Mouse (Mus musculus) G1E (cell line): ENCODE data around the gene Npw. TPM values are rescaled to one million over a fixed set of nuclear protein-coding genes. Genes with fewer than 3 reads are reported as not detected.

Source experiments
- ATAC-seq: 2 replicates; pipeline ENCODE4 v1.8.0; 2016; ENCODE audit warnings: mild to moderate bottlenecking; ENCODE audit not compliant: insufficient number of reproducible peaks, poor library complexity, low FRiP score, severe bottlenecking; ENCODE audit errors: extremely low read depth
- DNase-seq: peaks from one replicate; pipeline ENCODE4 v3.0.0; 2012; ENCODE audit warnings: low spot score
- H3K27me3 ChIP-seq: 2 replicates; pipeline ENCODE4 v1.6.1; 2012; ENCODE audit warnings: mild to moderate bottlenecking, low read length, inconsistent platforms; ENCODE audit not compliant: insufficient read depth
- H3K36me3 ChIP-seq: replicated peaks from 2 replicates; pipeline ENCODE3; 2012; ENCODE audit warnings: mild to moderate bottlenecking, inconsistent platforms
- H3K4me1 ChIP-seq: 2 replicates; pipeline ENCODE4 v1.6.1; 2012; ENCODE audit warnings: low read depth, low read length, inconsistent platforms, mixed read lengths; ENCODE audit not compliant: insufficient read depth
- H3K4me3 ChIP-seq: 2 replicates; pipeline ENCODE4 v1.5.1; 2012; ENCODE audit warnings: low read depth, mild to moderate bottlenecking, inconsistent platforms, low read length, moderate library complexity, mixed read lengths
- H3K9me3 ChIP-seq: replicated peaks from 2 replicates; pipeline ENCODE4 v1.6.1; 2012; ENCODE audit warnings: inconsistent platforms
- CTCF ChIP-seq: IDR thresholded peaks from 2 replicates; pipeline ENCODE4 v1.5.1; 2012; ENCODE audit warnings: low read depth, low read length, inconsistent platforms, mixed read lengths
- GATA1 ChIP-seq: IDR thresholded peaks from 2 replicates; pipeline ENCODE4 v1.6.1; 2012; ENCODE audit warnings: borderline replicate concordance, low read length, inconsistent platforms, mixed read lengths
- GATA2 ChIP-seq: IDR thresholded peaks from 2 replicates; pipeline ENCODE4 v1.6.1; 2012; ENCODE audit warnings: low read depth, low read length, inconsistent platforms, borderline replicate concordance
- POLR2AphosphoS5 ChIP-seq: IDR thresholded peaks from 2 replicates; pipeline ENCODE4 v1.6.1; 2012; ENCODE audit warnings: low read depth, low read length, inconsistent platforms; ENCODE audit not compliant: insufficient replicate concordance
- TAL1 ChIP-seq: conservative IDR thresholded peaks from 2 replicates; pipeline ENCODE4 v1.6.1; 2012; ENCODE audit warnings: low read depth, low read length, inconsistent platforms, mixed read lengths
- polyA plus RNA-seq: library from polyadenylated mRNA; stranded (reverse); fragments of >175 nt; gene quantifications from 2 replicates; pipeline ENCODE4 v1.2.3, GENCODE M21; 2012
- total RNA-seq, 2 experiments: library from RNA; stranded (forward) in 1 of 2; stranded (reverse) in 1 of 2; fragments of 200-1000 nt in 1 of 2; fragments of >200 nt in 1 of 2; fragmentation: Nextera tagmentation in 1 of 2; gene quantifications; 2 replicates each; pipeline ENCODE4 v1.2.3; 2014 to 2017

The Npw gene
- total and polyA plus RNA-seq, 3 experiments: not detected

GRCm38 (mm10) chr17:24642791-24643343, 15.4 kb downstream of the Npw start:
- DNase-seq (no peak), ATAC-seq (no peak)
- Histone ChIP-seq H3K4me3 (no peak overlapping the region), H3K4me1 (0 out of 2 replicates have a peak, but pooled peaks cover 3% of the 10 kb centered on the region), H3K36me3 (peaks cover 14% of the 10 kb centered on the region), H3K9me3 (no peaks in the 10 kb centered on the region), H3K27me3 (peaks cover 61% of the 10 kb centered on the region)
- TF ChIP-seq TAL1 (no peak), POLR2AphosphoS5 (no peak), GATA2 (no peak), CTCF (no peak), GATA1 (no peak)

DNA sequence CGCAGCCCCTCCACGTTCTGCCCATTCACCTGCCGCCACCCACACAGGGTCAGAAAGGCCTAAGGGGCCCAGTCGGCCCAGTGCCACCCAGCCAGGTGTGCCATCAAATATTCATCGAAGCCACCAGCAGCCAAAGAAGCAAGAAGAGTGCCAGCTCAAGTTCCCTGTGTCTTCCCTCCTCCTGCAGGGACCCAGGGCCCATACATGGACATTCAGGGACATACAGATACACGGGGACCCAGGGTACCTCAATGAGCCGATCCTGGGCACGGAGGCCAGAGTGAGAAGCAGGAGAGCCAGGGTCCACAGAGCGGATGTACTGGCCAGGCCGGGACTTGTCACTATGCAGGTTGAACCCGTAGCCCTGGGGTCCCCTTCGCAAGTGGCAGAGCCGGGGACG, 16.3 kb downstream of the Npw start:
- DNase-seq (no peak), ATAC-seq (no peak)
- no peak overlapping the region for H3K4me3 ChIP-seq
- H3K4me1 ChIP-seq: 0 out of 2 replicates have a peak, but pooled peaks cover 3% of the 10 kb centered on the region
- no peak for TF ChIP-seq GATA2
- TF ChIP-seq GATA1: no peak
- no peak for TF ChIP-seq POLR2AphosphoS5
- no peak for TF ChIP-seq CTCF
- no peak for TF ChIP-seq TAL1
- no peaks in the 10 kb centered on the region for H3K9me3 ChIP-seq
- H3K36me3 ChIP-seq: peaks cover 16% of the 10 kb centered on the region
- H3K27me3 ChIP-seq: peaks cover 51% of the 10 kb centered on the region

GRCm38 (mm10) chr17:24640581-24640980, 17.7 kb downstream of the Npw start:
- H3K4me1 ChIP-seq: peaks cover 9% of the 10 kb centered on the region
- no peak overlapping the region for H3K4me3 ChIP-seq
- ATAC-seq: no peak
- peaks cover 41% of the 10 kb centered on the region for H3K27me3 ChIP-seq
- TF ChIP-seq POLR2AphosphoS5 (no peak), TAL1 (no peak), GATA2 (no peak), GATA1 (no peak), CTCF (no peak)
- peaks cover 28% of the 10 kb centered on the region for H3K36me3 ChIP-seq
- DNase-seq: no peak
- H3K9me3 ChIP-seq: no peaks in the 10 kb centered on the region

GRCm38 (mm10) chr17:24640119-24640518, 18.1 kb downstream of the Npw start:
- Histone ChIP-seq H3K4me3 (no peak overlapping the region), H3K4me1 (peaks cover 9% of the 10 kb centered on the region), H3K27me3 (peaks cover 37% of the 10 kb centered on the region), H3K9me3 (no peaks in the 10 kb centered on the region), H3K36me3 (peaks cover 33% of the 10 kb centered on the region)
- no peak for DNase-seq
- TF ChIP-seq GATA2 (no peak), POLR2AphosphoS5 (no peak), TAL1 (no peak)
- no peak for ATAC-seq

DNA sequence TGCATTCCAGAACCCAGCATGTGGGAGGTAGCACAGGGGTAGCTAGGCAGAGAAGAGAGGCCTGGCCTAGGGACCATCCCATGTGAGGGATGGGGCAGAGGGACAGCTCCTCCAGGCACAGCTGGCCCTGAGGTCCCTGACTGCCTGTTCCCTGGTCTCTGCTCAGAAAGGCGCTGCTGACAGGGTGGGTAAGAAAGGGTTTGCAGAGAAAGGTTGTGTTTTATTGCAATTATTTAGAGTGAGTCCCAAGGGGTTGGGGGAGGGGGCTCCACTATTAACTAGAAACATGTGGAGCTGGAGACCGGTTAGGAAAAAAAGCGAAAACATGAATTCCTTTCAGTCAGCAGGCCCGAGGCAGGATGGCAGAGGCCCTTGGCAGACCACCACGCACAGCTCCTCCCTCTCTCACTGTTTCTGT, 18.7 kb downstream of the Npw start:
- Histone ChIP-seq H3K9me3 (no peaks in the 10 kb centered on the region), H3K4me3 (no peak overlapping the region), H3K4me1 (peaks cover 9% of the 10 kb centered on the region), H3K36me3 (peaks cover 38% of the 10 kb centered on the region), H3K27me3 (peaks cover 31% of the 10 kb centered on the region)
- DNase-seq (no peak), ATAC-seq (no peak)
- TF ChIP-seq GATA2 (no peak), CTCF (no peak), TAL1 (no peak), GATA1 (no peak), POLR2AphosphoS5 (no peak)

DNA sequence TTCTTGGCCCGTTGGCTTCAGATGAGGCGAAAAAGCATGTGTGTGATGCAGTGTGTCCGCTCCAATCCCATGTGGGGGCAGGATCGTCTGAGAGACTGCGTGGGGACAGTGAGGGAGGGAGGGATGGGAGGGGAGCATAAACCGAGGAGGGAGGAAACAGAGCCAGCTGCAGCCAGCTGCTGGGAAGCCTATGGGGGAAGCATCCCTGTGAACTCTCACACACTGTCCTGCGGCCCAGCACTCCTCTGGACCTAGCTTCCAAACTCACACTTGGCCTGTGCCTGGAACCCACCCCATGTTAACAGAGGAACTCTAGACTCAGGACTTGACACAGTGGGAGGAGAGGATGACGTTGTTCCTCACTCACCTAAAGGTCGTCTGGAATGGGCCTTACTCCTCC, 19.4 kb downstream of the Npw start:
- Histone ChIP-seq H3K36me3 (peaks cover 45% of the 10 kb centered on the region), H3K9me3 (no peaks in the 10 kb centered on the region), H3K4me3 (no peak overlapping the region), H3K27me3 (peaks cover 24% of the 10 kb centered on the region), H3K4me1 (peaks cover 9% of the 10 kb centered on the region)
- no peak for TF ChIP-seq CTCF
- TF ChIP-seq POLR2AphosphoS5: no peak
- no peak for TF ChIP-seq GATA1
- no peak for TF ChIP-seq GATA2
- no peak for TF ChIP-seq TAL1
- ATAC-seq: no peak
- no peak for DNase-seq

DNA sequence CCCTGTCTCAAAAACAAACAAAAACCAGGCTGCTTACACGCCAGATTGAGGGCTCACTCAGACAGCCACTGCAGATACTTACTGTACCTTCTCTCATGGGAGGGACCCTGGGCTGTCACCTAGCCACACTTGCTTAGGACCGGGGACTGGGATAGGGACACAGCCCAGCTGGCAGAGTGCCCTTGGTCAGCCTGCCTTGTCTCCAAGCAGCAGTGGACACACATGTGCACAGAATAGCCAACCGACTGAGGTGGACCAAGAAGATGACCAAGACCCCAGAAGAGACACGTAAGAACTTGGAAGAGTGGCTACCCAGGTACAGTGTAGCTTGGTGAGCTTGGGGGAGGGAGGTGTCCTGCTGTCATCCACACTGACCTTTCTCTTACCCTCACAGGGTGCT, 20.0 kb downstream of the Npw start:
- Histone ChIP-seq H3K4me3 (no peak overlapping the region), H3K4me1 (peaks cover 15% of the 10 kb centered on the region), H3K36me3 (peaks cover 46% of the 10 kb centered on the region), H3K27me3 (peaks cover 18% of the 10 kb centered on the region), H3K9me3 (no peaks in the 10 kb centered on the region)
- TF ChIP-seq CTCF (no peak), POLR2AphosphoS5 (no peak)
- ATAC-seq (no peak), DNase-seq (no peak)
